Mouse (Mus musculus): ENCODE results near the gene Platr17. TPM values are rescaled to one million over a fixed set of nuclear protein-coding genes. Genes with fewer than 3 reads are reported as not detected.

Gene Platr17
- total and polyA plus RNA-seq, 3 experiments, result not detected

DNA sequence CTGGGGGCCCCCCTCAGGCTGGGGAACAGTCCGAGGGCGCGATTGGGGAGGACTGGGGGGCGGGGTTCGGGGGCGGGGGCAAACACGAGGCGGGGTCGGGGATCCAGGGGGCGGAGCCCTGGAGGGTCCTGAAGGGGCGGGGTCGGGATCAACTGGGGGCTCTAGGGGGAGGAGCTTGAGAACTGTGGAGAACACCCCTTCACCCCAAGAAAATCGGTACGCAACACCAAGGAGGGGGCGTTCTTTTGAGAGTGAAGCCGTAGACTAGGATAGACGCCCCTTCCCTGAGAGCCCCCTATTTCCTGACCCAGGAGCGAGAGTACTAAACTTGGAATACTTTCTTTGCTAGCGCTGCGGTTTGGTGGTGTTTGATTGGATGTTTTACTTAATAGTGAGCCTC is 11.4 kb downstream of the Platr17 start:
- in situ Hi-C loops (cut with MboI; ENCODE audit: low pct_ligation_motif_present, low pct_unique_long_range_greater_than_20kb, low sequenced_read_pairs), result no loop called here
- Histone ChIP-seq H3K36me3 (replicated peaks in 1 of 2; ENCODE audit: control insufficient read depth in 1 of 2, insufficient read depth in 1 of 2, low read length in 1 of 2) (peaks cover 45 to 62% of the 10 kb centered on the region in 2 experiments), H3K4me3 (replicated peaks in 1 of 3; ENCODE audit: low read depth in 2 of 3, low read length in 2 of 3, poor library complexity in 1 of 3) (peak overlapping the region; percentile 58 to 62 (median 59)), H3K4me2 (ENCODE audit: insufficient read depth, low read depth, poor library complexity, severe bottlenecking) (peak overlapping the region; percentile 62), H3K27me3 (replicated peaks) (no peaks in the 10 kb centered on the region), H3K9me3 (replicated peaks; ENCODE audit: low read length) (peaks cover 6% of the 10 kb centered on the region), H3K79me2 (replicated peaks; ENCODE audit: control insufficient read depth, extremely low read depth, insufficient read depth, poor library complexity, severe bottlenecking) (peaks cover 14% of the 10 kb centered on the region), H3K9ac (ENCODE audit: insufficient read depth, low read depth) (peak overlapping the region; percentile 70), H3K27ac (ENCODE audit: insufficient read depth, low read depth) (no peak overlapping the region), H3K4me1 (ENCODE audit: control insufficient read depth in 1 of 2, insufficient read depth in 2 of 2) (peaks cover 27 to 50% of the 10 kb centered on the region in 2 experiments)
- dilution Hi-C loops (cut with MboI; ENCODE audit: extremely low pct_ligation_motif_present, extremely low pct_unique_long_range_greater_than_20kb, low sequenced_read_pairs), result no loop called here
- no peak for DNase-seq (ENCODE audit: extremely low read depth)
- TF ChIP-seq ZC3H11A (IDR thresholded peaks at IDR 0.05; ENCODE audit: low read depth, low read length) (no peak), JUND (conservative IDR thresholded peaks at IDR 0.05; ENCODE audit: low read depth, low read length) (no peak), RCOR1 (conservative IDR thresholded peaks at IDR 0.05; ENCODE audit: low read depth, low read length) (no peak), NELFE (IDR thresholded peaks at IDR 0.05; ENCODE audit: low read depth, low read length) (no peak), BHLHE40 (IDR thresholded peaks at IDR 0.05; ENCODE audit: low read depth, low read length) (no peak), TCF12 (IDR thresholded peaks at IDR 0.05; ENCODE audit: low read depth, low read length) (no peak), MAFK (IDR thresholded peaks at IDR 0.05; ENCODE audit: insufficient replicate concordance, low read length) (no peak), USF1 (IDR thresholded peaks at IDR 0.05; ENCODE audit: low read depth, low read length) (no peak), RAD21 (IDR thresholded peaks at IDR 0.05; ENCODE audit: low read depth, low read length) (no peak), UBTF (IDR thresholded peaks at IDR 0.05; ENCODE audit: low read depth, low read length) (no peak), E2F4 (IDR thresholded peaks at IDR 0.05; ENCODE audit: insufficient replicate concordance, low read depth, low read length) (no peak), ELF1 (IDR thresholded peaks at IDR 0.05; ENCODE audit: low read depth, low read length) (no peak), SMC3 (IDR thresholded peaks at IDR 0.05; ENCODE audit: low read depth, low read length) (no peak), POLR2AphosphoS2 (IDR thresholded peaks at IDR 0.05; ENCODE audit: low read depth, low read length) (no peak), MAZ (IDR thresholded peaks at IDR 0.05; ENCODE audit: low read depth, low read length) (no peak)

- Histone ChIP-seq H3K4me1 (ENCODE audit: control insufficient read depth in 1 of 2, insufficient read depth in 2 of 2) (peaks cover 30 to 55% of the 10 kb centered on the region in 2 experiments), H3K79me2 (replicated peaks; ENCODE audit: control insufficient read depth, extremely low read depth, insufficient read depth, poor library complexity, severe bottlenecking) (peaks cover 22% of the 10 kb centered on the region), H3K9ac (ENCODE audit: insufficient read depth, low read depth) (no peak overlapping the region), H3K36me3 (replicated peaks in 1 of 2; ENCODE audit: control insufficient read depth in 1 of 2, insufficient read depth in 1 of 2, low read length in 1 of 2) (peaks cover 44 to 62% of the 10 kb centered on the region in 2 experiments), H3K4me3 (replicated peaks in 1 of 3; ENCODE audit: low read depth in 2 of 3, low read length in 2 of 3, poor library complexity in 1 of 3) (peak overlapping the region in 2 of 3 experiments; percentile 41 to 58), H3K4me2 (ENCODE audit: insufficient read depth, low read depth, poor library complexity, severe bottlenecking) (peak overlapping the region; percentile 62), H3K9me3 (replicated peaks; ENCODE audit: low read length) (peaks cover 6% of the 10 kb centered on the region), H3K27me3 (replicated peaks) (no peaks in the 10 kb centered on the region), H3K27ac (ENCODE audit: insufficient read depth, low read depth) (no peak overlapping the region)
- TF ChIP-seq ZKSCAN1 (IDR thresholded peaks at IDR 0.05; ENCODE audit: borderline replicate concordance, low read depth, low read length) (no peak), JUN (IDR thresholded peaks at IDR 0.05; ENCODE audit: insufficient read depth, low read depth, low read length) (no peak), ELF1 (IDR thresholded peaks at IDR 0.05; ENCODE audit: low read depth, low read length) (no peak), TBP (conservative IDR thresholded peaks at IDR 0.05; ENCODE audit: low read depth, low read length) (no peak), NELFE (IDR thresholded peaks at IDR 0.05; ENCODE audit: low read depth, low read length) (no peak), USF2 (conservative IDR thresholded peaks at IDR 0.05; ENCODE audit: low read depth, low read length) (no peak), MXI1 (IDR thresholded peaks at IDR 0.05; ENCODE audit: low read depth, low read length) (no peak), UBTF (IDR thresholded peaks at IDR 0.05; ENCODE audit: low read depth, low read length) (no peak), SMC3 (IDR thresholded peaks at IDR 0.05; ENCODE audit: low read depth, low read length) (no peak), MAX (IDR thresholded peaks at IDR 0.05; ENCODE audit: low read length) (no peak), ZC3H11A (IDR thresholded peaks at IDR 0.05; ENCODE audit: low read depth, low read length) (no peak), KAT2A (IDR thresholded peaks at IDR 0.05; ENCODE audit: insufficient replicate concordance, low read length) (no peak)
- in situ Hi-C loops (cut with MboI; ENCODE audit: low pct_ligation_motif_present, low pct_unique_long_range_greater_than_20kb, low sequenced_read_pairs) (no loop called here), dilution Hi-C loops (cut with MboI; ENCODE audit: extremely low pct_ligation_motif_present, extremely low pct_unique_long_range_greater_than_20kb, low sequenced_read_pairs) (no loop called here)
- no peak for DNase-seq (ENCODE audit: extremely low read depth)
Measured at GRCm38 (mm10) chr17:33916847-33917655, 12.1 kb downstream of the Platr17 start.

Data from CH12.LX (cell line).